Mouse (Mus musculus) megakaryocyte, embryonic 14.5 days (primary cell): ENCODE results near the gene Cldn4.

ENCODE experiments used
- FLI1 ChIP-seq: IDR thresholded peaks from 2 replicates; pipeline ENCODE4 v1.6.1; 2012; ENCODE audit warnings: low read length, inconsistent platforms, mixed read lengths
- GATA1 ChIP-seq: IDR thresholded peaks from 3 replicates; pipeline ENCODE4 v1.6.1; 2012; ENCODE audit warnings: mixed read lengths, low read length, inconsistent platforms, borderline replicate concordance

DNA sequence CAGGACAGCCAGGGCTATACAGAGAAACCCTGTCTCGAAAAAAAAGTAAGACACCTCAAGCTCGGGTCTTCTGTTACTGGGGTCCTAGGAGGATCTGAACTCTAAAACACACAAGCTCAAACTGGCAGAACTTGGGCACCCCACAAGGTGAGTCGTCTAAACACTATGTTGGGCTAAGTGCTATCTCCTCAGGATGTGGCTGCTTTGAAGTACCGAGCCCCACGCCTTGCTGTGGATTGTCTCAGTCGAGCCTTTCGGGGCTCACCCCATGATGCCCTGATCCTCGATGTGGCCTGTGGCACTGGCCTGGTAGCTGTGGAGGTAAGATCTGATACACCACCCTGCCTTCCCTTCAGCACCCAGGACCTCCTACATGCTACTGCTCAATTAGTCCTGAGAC is 13.5 kb downstream of the Cldn4 start:
- TF ChIP-seq GATA1 = no peak
- TF ChIP-seq FLI1 = no peak
